Mouse (Mus musculus) midbrain, embryonic 16.5 days (tissue): ENCODE measurements around the gene Tstd1. TPM values are rescaled to one million over a fixed set of nuclear protein-coding genes. Genes with fewer than 3 reads are reported as not detected.

Experiments used
- ATAC-seq: fragments of 200-750 bp; cut with Nextera tagmentation; 2 replicates; pipeline ENCODE4 v1.8.0; 2017; ENCODE audit warnings: moderate TSS enrichment
- H3K27ac ChIP-seq: fragments of 300-500 bp; sonication (generic); 2 replicates; pipeline ENCODE4 v1.5.1; 2014; ENCODE audit warnings: mild to moderate bottlenecking, low read length, mixed read lengths
- H3K27me3 ChIP-seq: fragments of 300-500 bp; sonication (generic); 2 replicates; pipeline ENCODE4 v1.6.1; 2014; ENCODE audit warnings: low read depth, low read length, mixed read lengths; ENCODE audit not compliant: control insufficient read depth, insufficient read depth
- H3K36me3 ChIP-seq: fragments of 300-500 bp; sonication (generic); 2 replicates; pipeline ENCODE4 v1.6.1; 2014; ENCODE audit warnings: mild to moderate bottlenecking, low read length, moderate library complexity, mixed read lengths; ENCODE audit not compliant: control insufficient read depth, insufficient read depth
- H3K4me1 ChIP-seq: fragments of 300-500 bp; sonication (generic); 2 replicates; pipeline ENCODE4 v1.6.1; 2014; ENCODE audit warnings: mild to moderate bottlenecking, low read length, mixed read lengths; ENCODE audit not compliant: control insufficient read depth, insufficient read depth
- H3K4me2 ChIP-seq: fragments of 300-500 bp; sonication (generic); 2 replicates; pipeline ENCODE4 v1.6.1; 2014; ENCODE audit warnings: mild to moderate bottlenecking, low read length, mixed read lengths
- H3K4me3 ChIP-seq: fragments of 300-500 bp; sonication (generic); 2 replicates; pipeline ENCODE4 v1.5.1; 2014; ENCODE audit warnings: low read depth, mild to moderate bottlenecking, low read length, moderate library complexity, mixed read lengths
- H3K9ac ChIP-seq: fragments of 300-500 bp; sonication (generic); 2 replicates; pipeline ENCODE4 v1.6.1; 2014; ENCODE audit warnings: low read depth, low read length, mixed read lengths
- H3K9me3 ChIP-seq: fragments of 300-500 bp; sonication (generic); replicated peaks from 2 replicates; pipeline ENCODE4 v1.6.1; 2014; ENCODE audit warnings: mild to moderate bottlenecking, low read length, mixed read lengths; ENCODE audit not compliant: control insufficient read depth, poor library complexity, severe bottlenecking
- WGBS: fragments of 180-500 bp; shearing (Covaris S2); extraction: QIAGEN DNeasy Blood & Tissue Kit; methylation state at CpG from one replicate; pipeline ENCODE4 v1.1.7; 2014; 5-methylcytosine and 5-hydroxymethylcytosine counted together
- polyA plus RNA-seq: library from polyadenylated mRNA; unstranded; fragments of >200 nt; fragmentation: Nextera tagmentation; extraction: Ambion mirVana; gene quantifications from 2 replicates; pipeline ENCODE4 v1.2.1, GENCODE M21; 2015

The Tstd1 gene
- polyA plus RNA-seq, 1 experiment from 2014 or later, result 6.2 TPM

DNA sequence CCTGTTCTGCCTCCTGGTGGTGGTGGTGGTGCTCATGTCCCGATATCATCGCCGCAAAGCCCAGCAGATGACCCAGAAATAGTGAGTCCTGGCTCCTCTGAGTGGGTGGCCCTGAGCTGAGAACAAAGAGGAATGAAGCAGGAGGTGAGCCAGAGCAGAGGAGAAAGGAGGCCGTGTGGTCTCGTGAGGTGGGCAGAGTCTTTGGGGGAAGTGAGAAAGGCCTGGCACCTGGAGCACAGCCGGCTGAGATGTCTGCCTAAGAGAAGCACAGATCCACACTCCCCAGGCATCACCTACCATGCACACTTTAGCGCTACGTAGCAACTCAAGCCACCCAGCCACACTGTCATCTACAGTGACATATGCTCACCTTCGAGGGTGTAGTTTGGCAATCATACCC, 33.5 kb upstream of the Tstd1 start:
- no peaks in the 10 kb centered on the region for H3K9me3 ChIP-seq
- H3K4me1 ChIP-seq, result peaks cover 3% of the 10 kb centered on the region; the same call in 1 of the 2 replicates
- H3K27ac ChIP-seq, result no peak overlapping the region
- H3K4me2 ChIP-seq, result no peak overlapping the region
- 73% methylated on average over 9 of the region's 9 CpGs for WGBS
- no peak for ATAC-seq
- H3K9ac ChIP-seq, result no peak overlapping the region
- no peaks in the 10 kb centered on the region for H3K27me3 ChIP-seq
- no peak overlapping the region for H3K4me3 ChIP-seq
- H3K36me3 ChIP-seq, result no peaks in the 10 kb centered on the region

DNA sequence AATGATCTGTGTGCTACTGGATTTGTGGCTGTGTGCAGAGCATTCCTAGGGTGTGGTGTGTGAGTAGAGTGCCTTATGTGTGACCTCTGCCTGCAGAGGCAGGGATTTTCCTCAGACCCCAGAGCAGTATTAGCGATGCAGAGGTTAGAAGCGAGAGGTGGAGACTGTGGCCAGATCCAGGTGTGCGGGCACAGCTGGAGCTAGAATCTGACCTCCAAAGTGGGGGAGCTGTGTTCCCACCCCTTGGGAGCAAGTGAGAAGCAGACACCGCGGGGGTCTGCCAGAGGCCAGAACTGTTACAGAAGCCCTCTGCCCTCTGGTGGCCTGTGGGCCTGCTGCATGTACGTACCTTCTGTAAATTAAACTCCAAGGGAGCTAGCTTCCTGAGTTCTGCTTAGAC, 31.6 kb upstream of the Tstd1 start:
- H3K9ac ChIP-seq, result no peak overlapping the region
- no peak overlapping the region for H3K27ac ChIP-seq
- no peak overlapping the region for H3K4me3 ChIP-seq
- no peaks in the 10 kb centered on the region for H3K4me1 ChIP-seq
- H3K9me3 ChIP-seq, result no peaks in the 10 kb centered on the region
- H3K36me3 ChIP-seq, result no peaks in the 10 kb centered on the region
- H3K4me2 ChIP-seq, result no peak overlapping the region
- no peak for ATAC-seq
- no peaks in the 10 kb centered on the region for H3K27me3 ChIP-seq
- WGBS, result 22% methylated on average over 6 of the region's 6 CpGs

DNA sequence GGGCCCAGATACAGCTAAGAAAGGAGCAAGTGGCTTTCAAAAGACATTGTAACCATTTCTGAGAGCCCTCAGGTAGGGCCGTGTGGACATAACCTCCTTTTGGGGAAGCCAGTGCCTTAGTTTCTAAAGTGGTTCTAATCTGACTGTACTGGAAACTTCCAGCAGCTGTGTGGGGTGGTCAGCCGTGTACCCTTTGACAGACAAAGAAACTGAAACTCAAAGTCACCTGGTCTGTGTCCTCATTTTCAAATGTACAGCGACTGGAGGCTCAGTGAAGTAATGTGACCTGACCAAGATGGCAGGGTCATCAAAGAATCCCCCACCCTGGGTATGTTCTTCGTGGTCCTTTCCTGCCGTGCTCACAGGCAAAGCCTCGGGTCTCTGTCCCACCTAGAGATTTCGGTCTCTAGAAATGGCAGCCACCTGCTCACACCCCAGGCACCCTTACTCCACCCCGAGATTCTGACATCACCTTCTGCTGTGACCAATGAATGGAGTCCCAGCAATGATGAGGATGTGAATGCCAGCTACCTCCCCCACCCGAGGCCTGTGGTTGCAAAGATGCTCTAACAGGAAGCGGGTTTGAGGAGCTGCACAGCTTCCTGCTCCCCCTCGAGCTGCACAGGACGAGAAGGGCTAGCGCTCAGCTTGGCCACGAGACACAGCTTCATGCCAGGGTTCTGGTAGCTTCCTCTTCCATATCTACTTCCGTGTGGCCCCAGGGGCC, 30.1 kb upstream of the Tstd1 start, which contains the start of gene Arhgap30:
TSS of gene Arhgap30 (plus strand) at position 579 of the 727 bp plus-strand sequence.
- 83% methylated on average over 15 of the region's 15 CpGs for whole genome bisulfite sequencing
- ATAC-seq, result no peak

DNA sequence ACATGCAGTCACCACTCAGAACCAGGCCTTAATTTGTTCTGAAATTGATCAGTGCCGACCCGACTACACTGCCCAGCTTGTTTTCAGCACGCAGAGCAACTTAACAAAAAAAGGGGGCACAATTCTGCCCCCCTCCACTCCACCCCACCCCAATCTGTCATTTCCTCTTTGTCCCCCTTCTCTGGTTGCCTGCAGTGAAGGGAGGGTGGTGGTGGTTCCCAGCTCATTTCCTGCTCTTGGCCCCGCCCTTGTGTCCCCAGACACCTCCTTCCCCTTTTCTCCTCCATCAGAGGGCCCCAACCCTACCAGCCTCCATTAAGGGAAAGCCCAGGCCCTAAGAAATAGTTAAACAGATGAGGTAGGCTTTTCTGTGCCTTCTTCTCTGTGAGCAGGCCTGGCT, 28.6 kb upstream of the Tstd1 start:
- H3K36me3 ChIP-seq, result no peaks in the 10 kb centered on the region
- H3K9ac ChIP-seq, result no peak overlapping the region
- WGBS, result 88% methylated on average over 4 of the region's 4 CpGs
- ATAC-seq, result no peak
- no peak overlapping the region for H3K4me2 ChIP-seq
- no peak overlapping the region for H3K4me3 ChIP-seq
- H3K9me3 ChIP-seq, result no peaks in the 10 kb centered on the region
- no peak overlapping the region for H3K27ac ChIP-seq
- no peaks in the 10 kb centered on the region for H3K27me3 ChIP-seq
- no peaks in the 10 kb centered on the region for H3K4me1 ChIP-seq

More for the DNA sequence above, 30.1 kb upstream of the Tstd1 start, which contains the start of gene Arhgap30:
- Histone ChIP-seq H3K4me1 (no peaks in the 10 kb centered on the region), H3K27me3 (no peaks in the 10 kb centered on the region), H3K4me3 (no peak within 1 kb of the TSS), H3K9me3 (no peaks in the 10 kb centered on the region), H3K9ac (no peak within 1 kb of the TSS), H3K27ac (no peak within 1 kb of the TSS), H3K4me2 (no peak within 1 kb of the TSS), H3K36me3 (no peaks in the 10 kb centered on the region)

DNA sequence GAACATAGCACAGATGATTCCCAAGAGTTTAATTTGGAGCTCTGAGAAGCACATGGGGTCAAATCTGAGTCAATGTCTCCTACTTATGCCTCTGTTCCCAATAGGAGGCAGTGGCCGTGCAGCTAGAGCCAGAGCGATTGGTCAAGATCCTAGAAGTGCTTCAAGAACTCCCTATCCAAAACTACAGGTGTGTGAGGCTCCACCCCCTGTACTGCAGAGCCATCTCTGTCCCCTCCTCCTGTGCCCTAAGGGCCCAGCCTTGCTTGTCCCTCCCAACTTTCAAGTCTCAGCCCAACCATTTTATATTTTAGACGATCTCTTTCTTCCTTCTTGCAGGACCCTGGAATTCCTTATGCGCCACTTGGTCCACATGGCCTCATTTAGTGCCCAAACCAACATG, 16.9 kb upstream of the Tstd1 start:
- H3K27ac ChIP-seq, result no peak overlapping the region
- H3K9me3 ChIP-seq, result no peaks in the 10 kb centered on the region
- no peak overlapping the region for H3K4me2 ChIP-seq
- no peak for ATAC-seq
- WGBS, result 88% methylated on average over 4 of the region's 4 CpGs
- H3K4me3 ChIP-seq, result no peak overlapping the region
- H3K27me3 ChIP-seq, result no peaks in the 10 kb centered on the region
- no peaks in the 10 kb centered on the region for H3K4me1 ChIP-seq
- H3K36me3 ChIP-seq, result no peaks in the 10 kb centered on the region
- no peak overlapping the region for H3K9ac ChIP-seq

DNA sequence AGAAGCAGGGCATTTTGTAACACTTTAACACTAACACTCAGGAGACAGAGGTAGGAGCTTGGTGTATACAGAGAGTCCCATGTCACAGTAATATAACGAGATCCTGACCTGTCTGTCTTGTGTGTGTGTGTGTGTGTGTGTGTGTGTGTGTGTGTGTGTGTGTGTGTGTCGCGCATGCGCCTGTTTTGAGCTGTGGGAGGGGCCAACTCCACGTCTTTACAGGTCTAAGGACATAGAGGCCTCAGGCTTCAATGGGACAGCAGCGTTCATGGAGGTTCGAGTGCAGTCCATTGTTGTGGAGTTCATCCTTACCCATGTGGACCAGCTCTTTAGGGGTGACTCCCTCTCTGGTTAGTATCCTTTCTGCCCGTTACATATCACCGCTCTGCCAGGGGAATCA, 15.7 kb upstream of the Tstd1 start:
- 84% methylated on average over 9 of the region's 9 CpGs for WGBS
- Histone ChIP-seq H3K9ac (no peak overlapping the region), H3K4me2 (no peak overlapping the region), H3K36me3 (no peaks in the 10 kb centered on the region), H3K9me3 (no peaks in the 10 kb centered on the region), H3K27ac (no peak overlapping the region), H3K27me3 (peaks cover 8% of the 10 kb centered on the region), H3K4me3 (no peak overlapping the region), H3K4me1 (no peaks in the 10 kb centered on the region)
- ATAC-seq, result no peak

DNA sequence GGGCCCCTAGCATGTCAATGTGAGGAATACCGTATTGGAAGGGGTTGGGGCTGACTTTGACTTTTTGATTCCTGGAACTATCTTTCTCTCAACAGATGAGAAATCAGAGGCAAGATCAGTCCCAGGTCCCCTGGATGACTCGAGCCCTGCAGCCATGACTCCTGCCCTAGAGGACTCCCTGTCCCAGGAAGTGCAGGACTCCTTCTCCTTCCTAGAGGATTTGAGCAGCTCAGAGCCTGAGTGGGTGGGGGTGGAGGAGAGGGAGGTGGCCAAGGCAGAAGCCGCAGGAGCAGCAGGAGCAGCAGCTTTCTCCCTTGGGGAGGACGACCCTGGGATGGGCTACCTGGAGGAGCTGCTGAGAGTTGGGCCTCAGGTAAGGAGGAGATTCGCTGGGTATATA, 11.4 kb upstream of the Tstd1 start:
- Histone ChIP-seq H3K4me1 (no peaks in the 10 kb centered on the region), H3K4me3 (no peak overlapping the region), H3K4me2 (no peak overlapping the region), H3K9me3 (no peaks in the 10 kb centered on the region), H3K27me3 (peaks cover 17% of the 10 kb centered on the region), H3K9ac (no peak overlapping the region), H3K27ac (no peak overlapping the region), H3K36me3 (no peaks in the 10 kb centered on the region)
- no peak for ATAC-seq
- 85% methylated on average over 5 of the region's 5 CpGs for WGBS

DNA sequence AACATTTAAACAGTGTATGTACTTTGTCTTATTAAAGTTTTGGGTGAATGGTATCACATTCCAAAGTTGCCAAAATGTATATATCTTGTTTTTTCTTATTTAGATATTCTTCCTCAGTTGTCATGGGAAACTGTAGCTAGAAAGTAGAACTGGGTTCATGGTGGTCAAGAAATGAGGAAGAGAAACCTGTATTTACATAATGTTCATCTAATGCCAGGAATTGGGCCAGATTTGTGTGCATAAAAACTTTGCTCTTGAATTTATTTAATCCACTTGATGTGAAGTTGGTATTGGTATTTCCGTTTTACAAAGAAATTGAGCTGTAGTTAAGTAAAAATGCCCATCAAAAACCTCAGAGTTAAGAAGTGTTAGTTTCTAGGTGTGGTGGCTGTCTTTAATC, 8.4 kb upstream of the Tstd1 start:
- Histone ChIP-seq H3K27me3 (peaks cover 17% of the 10 kb centered on the region), H3K4me2 (no peak overlapping the region), H3K36me3 (0 out of 2 replicates have a peak, but pooled peaks cover 2% of the 10 kb centered on the region), H3K4me3 (no peak overlapping the region), H3K4me1 (peaks cover 21% of the 10 kb centered on the region), H3K27ac (no peak overlapping the region), H3K9ac (no peak overlapping the region), H3K9me3 (no peaks in the 10 kb centered on the region)
- 94% methylated on average over 1 of the region's 1 CpGs for WGBS
- ATAC-seq, result no peak

DNA sequence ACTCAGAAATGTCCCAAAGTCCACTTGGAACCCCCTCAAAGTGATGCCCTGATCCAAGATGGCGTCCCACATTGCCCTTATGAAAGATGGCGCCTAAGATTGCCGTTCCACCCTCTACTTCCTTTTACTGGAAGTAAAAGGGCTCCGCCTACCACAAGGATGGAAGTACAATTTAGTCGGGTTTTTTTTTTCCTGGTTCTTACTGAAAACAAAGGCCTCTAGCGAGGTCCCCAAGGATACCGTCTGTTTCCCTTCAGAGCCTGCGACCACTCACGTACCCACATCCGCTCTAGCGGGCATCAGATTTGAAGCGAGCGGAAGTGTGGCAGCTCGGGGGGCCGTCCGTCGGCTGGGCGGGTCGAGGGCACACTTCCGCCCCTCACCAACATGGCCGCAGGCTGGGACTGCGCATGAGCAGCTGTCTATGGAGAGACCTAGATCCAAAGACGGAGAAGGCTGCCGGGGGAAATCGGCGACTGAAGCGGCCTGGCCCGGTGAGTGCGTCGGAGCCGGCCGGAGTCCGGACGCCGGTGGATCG, 7.7 kb upstream of the Tstd1 start, which contains the start of gene Usf1:
TSS of gene Usf1 (plus strand) at position 367 of the 538 bp plus-strand sequence.
- peak; percentile 98 for ATAC-seq
- Histone ChIP-seq H3K4me1 (peaks cover 21% of the 10 kb centered on the region), H3K9me3 (no peaks in the 10 kb centered on the region), H3K4me2 (peak within 1 kb of the TSS; percentile 69), H3K36me3 (peaks cover 7% of the 10 kb centered on the region; the same call in 1 of the 2 replicates), H3K9ac (peak within 1 kb of the TSS; percentile 97), H3K27ac (peak within 1 kb of the TSS; percentile 96), H3K27me3 (peaks cover 17% of the 10 kb centered on the region), H3K4me3 (peak within 1 kb of the TSS; percentile 91)
- WGBS, result under 1% methylated on average over 36 of the region's 36 CpGs
